Mouse (Mus musculus) ovary, postnatal 14 days (tissue): ENCODE measurements around the gene Pfkfb3.

ENCODE experiments used
- DNase-seq: peaks from one replicate; pipeline ENCODE4 v3.0.0; 2022; ENCODE audit warnings: low spot score

Pfkfb3 gene

GRCm38 (mm10) chr2:11553471-11554400, at the start of gene Pfkfb3:
Gene Pfkfb3, minus strand, starts transcription at chr2:11554077.
- peak; percentile 46 for DNase-seq

GRCm38 (mm10) chr2:11602506-11603489, 48.9 kb upstream of the Pfkfb3 start:
- DNase-seq, result peak; percentile 95

- DNase-seq, result no peak
These were observed 47.9 kb upstream of the Pfkfb3 start for GRCm38 (mm10) chr2:11601795-11602194.

- no peak for DNase-seq
These were observed 44.0 kb upstream of the Pfkfb3 start for GRCm38 (mm10) chr2:11597906-11598305.

GRCm38 (mm10) chr2:11596690-11597089, 42.8 kb upstream of the Pfkfb3 start:
- no peak for DNase-seq

- no peak for DNase-seq
These were observed 34.1 kb upstream of the Pfkfb3 start for GRCm38 (mm10) chr2:11587996-11588395.

- DNase-seq, result no peak
These were observed 25.5 kb upstream of the Pfkfb3 start for GRCm38 (mm10) chr2:11579399-11579798.

- no peak for DNase-seq
These were observed 24.3 kb upstream of the Pfkfb3 start for GRCm38 (mm10) chr2:11578187-11578586.

- DNase-seq, result no peak
These were observed 19.8 kb upstream of the Pfkfb3 start for GRCm38 (mm10) chr2:11573684-11574083.

GRCm38 (mm10) chr2:11571004-11571535, 17.2 kb upstream of the Pfkfb3 start:
- DNase-seq, result no peak

- DNase-seq, result no peak
These were observed 14.6 kb upstream of the Pfkfb3 start for GRCm38 (mm10) chr2:11568471-11568870.

- peak; percentile 25 for DNase-seq
These were observed 14.0 kb upstream of the Pfkfb3 start for GRCm38 (mm10) chr2:11567781-11568362.

GRCm38 (mm10) chr2:11566898-11567297, 13.0 kb upstream of the Pfkfb3 start:
- DNase-seq, result no peak

GRCm38 (mm10) chr2:11566241-11566640, 12.4 kb upstream of the Pfkfb3 start:
- no peak for DNase-seq

- no peak for DNase-seq
These were observed 10.9 kb upstream of the Pfkfb3 start for GRCm38 (mm10) chr2:11564768-11565167.

GRCm38 (mm10) chr2:11563256-11563655, 9.4 kb upstream of the Pfkfb3 start:
- no peak for DNase-seq

GRCm38 (mm10) chr2:11558654-11559053, 4.8 kb upstream of the Pfkfb3 start:
- DNase-seq, result no peak

GRCm38 (mm10) chr2:11557244-11557643, 3.4 kb upstream of the Pfkfb3 start:
- DNase-seq, result no peak

- DNase-seq, result no peak
These were observed 1.4 kb upstream of the Pfkfb3 start for GRCm38 (mm10) chr2:11555316-11555715.

GRCm38 (mm10) chr2:11552966-11553451, 868 bp downstream of the Pfkfb3 start:
- DNase-seq, result no peak

- DNase-seq, result no peak
These were observed 1.5 kb downstream of the Pfkfb3 start for GRCm38 (mm10) chr2:11552297-11552821.
